ENCODE assay signal across 9 mouse cellular contexts in genomic region chr13:35503362-35503821, GRCm38 (mm10).
A peak's percentile ranks its signal among the peaks of the same experiment; 100 is the strongest.
DNase-seq lines count a peak whose midpoint lies in the region; ATAC-seq lines count a peak whose summit lies in the region.
"Had no signal": no experiment of that assay in that cellular context is flagged by ENCODE, and none has a peak within 500 bp of the region (broad histone marks: within the 10 kb centered on the region; RNA-seq: fewer than 3 reads in every experiment).

No protein-coding gene starts in this region.

- peak overlapping the region; percentile 0; the same call in 1 of the 2 replicates for H3K9ac ChIP-seq in neural tube, embryonic 11.5 days (ENCODE audit: low read length)
- H3K9ac ChIP-seq in embryonic facial prominence, embryonic 15.5 days: no peak overlapping the region
- no peak overlapping the region for H3K9ac ChIP-seq in neural tube, embryonic 12.5 days
- H3K9ac ChIP-seq: heart, embryonic 15.5 days had no signal

- H3K4me2 ChIP-seq in neural tube, embryonic 11.5 days (ENCODE audit: low read depth): no peak overlapping the region
- no peak overlapping the region for H3K4me2 ChIP-seq in embryonic facial prominence, embryonic 15.5 days (replicated peaks)
- peak overlapping the region; percentile 34 for H3K4me2 ChIP-seq in neural tube, embryonic 12.5 days (replicated peaks)
- H3K4me2 ChIP-seq: heart, embryonic 15.5 days had no signal

- ATAC-seq in neural tube, embryonic 11.5 days (ENCODE audit: insufficient read depth, low FRiP score, low TSS enrichment): peak; percentile 42; the same call in 1 of the 2 replicates
- peak; percentile 73 for ATAC-seq in embryonic facial prominence, embryonic 15.5 days (ENCODE audit: insufficient number of reproducible peaks, low FRiP score, low TSS enrichment, low read depth)
- ATAC-seq in neural tube, embryonic 12.5 days (ENCODE audit: low FRiP score, low read depth): peak; percentile 80

- no peaks in the 10 kb centered on the region for H3K9me3 ChIP-seq in neural tube, embryonic 11.5 days (ENCODE audit: control insufficient read depth, low read length)
- no peaks in the 10 kb centered on the region for H3K9me3 ChIP-seq in embryonic facial prominence, embryonic 15.5 days (replicated peaks)
- no peaks in the 10 kb centered on the region for H3K9me3 ChIP-seq in neural tube, embryonic 12.5 days
- H3K9me3 ChIP-seq: heart, embryonic 15.5 days had no signal

- H3K27ac ChIP-seq in neural tube, embryonic 11.5 days (ENCODE audit: low read depth, low read length): no peak overlapping the region
- H3K27ac ChIP-seq in embryonic facial prominence, embryonic 15.5 days (replicated peaks): no peak overlapping the region
- no peak overlapping the region for H3K27ac ChIP-seq in neural tube, embryonic 12.5 days
- H3K27ac ChIP-seq: heart, embryonic 15.5 days had no signal

- 48% methylated on average over 17 of the region's 17 CpGs for WGBS in neural tube, embryonic 11.5 days
- 65% methylated on average over 17 of the region's 17 CpGs for WGBS in embryonic facial prominence, embryonic 15.5 days
- WGBS in neural tube, embryonic 12.5 days: 41% methylated on average over 17 of the region's 17 CpGs

- intact Hi-C loops in heart, postnatal 36 days (cut with DNase I): no loop called here

- H3K36me3 ChIP-seq in neural tube, embryonic 11.5 days (ENCODE audit: control insufficient read depth, insufficient read depth, low read length): no peaks in the 10 kb centered on the region
- H3K36me3 ChIP-seq in embryonic facial prominence, embryonic 15.5 days: no peaks in the 10 kb centered on the region
- H3K36me3 ChIP-seq in neural tube, embryonic 12.5 days: no peaks in the 10 kb centered on the region
- H3K36me3 ChIP-seq: heart, embryonic 15.5 days had no signal

- no peak overlapping the region for H3K4me3 ChIP-seq in neural tube, embryonic 11.5 days (ENCODE audit: low read depth, low read length)
- H3K4me3 ChIP-seq in embryonic facial prominence, embryonic 15.5 days (replicated peaks): no peak overlapping the region
- no peak overlapping the region for H3K4me3 ChIP-seq in neural tube, embryonic 12.5 days
- H3K4me3 ChIP-seq: heart, embryonic 15.5 days had no signal

- H3K27me3 ChIP-seq in neural tube, embryonic 11.5 days (ENCODE audit: control insufficient read depth, insufficient read depth, low read length): no peaks in the 10 kb centered on the region
- H3K27me3 ChIP-seq in embryonic facial prominence, embryonic 15.5 days: no peaks in the 10 kb centered on the region
- no peaks in the 10 kb centered on the region for H3K27me3 ChIP-seq in neural tube, embryonic 12.5 days (replicated peaks)
- H3K27me3 ChIP-seq: heart, embryonic 15.5 days had no signal

- DNase-seq in neural tube, embryonic 11.5 days (ENCODE audit: low spot score): peak; percentile 14
- DNase-seq in neural tube, embryonic 10.5 days (ENCODE audit: extremely low spot score, low spot score): no peak
- peak; percentile 57 to 65 for DNase-seq in heart, postnatal 36 days
- DNase-seq in layer of hippocampus, postnatal 25 days (ENCODE audit: extremely low spot score in 1 of 2, low spot score in 1 of 2): peak; percentile 34 to 40
- no peak for DNase-seq in c-Kit-positive CD71-positive TER-119-positive erythroid progenitor cells, embryonic 14.5 days (ENCODE audit: low spot score)
- DNase-seq in thymus, postnatal 25 days: no peak

- H3K4me1 ChIP-seq in neural tube, embryonic 11.5 days (ENCODE audit: control insufficient read depth, insufficient read depth, low read length): peaks cover 6% of the 10 kb centered on the region; the same call in 1 of the 2 replicates
- H3K4me1 ChIP-seq in embryonic facial prominence, embryonic 15.5 days: peaks cover 23% of the 10 kb centered on the region
- H3K4me1 ChIP-seq in neural tube, embryonic 12.5 days: peaks cover 15% of the 10 kb centered on the region
- H3K4me1 ChIP-seq: heart, embryonic 15.5 days had no signal

Comparison
In these comparisons a context has a peak if more than half of its experiments do, and no peak if none do; other contexts are left out.
1. DNase-seq: peak in neural tube, embryonic 11.5 days (single experiment), heart, postnatal 36 days (2 of 2) and layer of hippocampus, postnatal 25 days (2 of 2); none in neural tube, embryonic 10.5 days (single experiment), c-Kit-positive CD71-positive TER-119-positive erythroid progenitor cells, embryonic 14.5 days (single experiment) and thymus, postnatal 25 days (single experiment).
2. Peak in every context shown above with its lines, with median percentiles within 50 percentile points of each other: ATAC-seq.